Mouse (Mus musculus) frontal cortex, postnatal 14 days (tissue): ENCODE results near the gene Prr19.

Source experiments
- DNase-seq, 2 experiments: peaks; one replicate each; pipeline ENCODE4 v3.0.0; 2022; ENCODE audit warnings: low spot score in 2 of 2

Prr19 gene

DNA sequence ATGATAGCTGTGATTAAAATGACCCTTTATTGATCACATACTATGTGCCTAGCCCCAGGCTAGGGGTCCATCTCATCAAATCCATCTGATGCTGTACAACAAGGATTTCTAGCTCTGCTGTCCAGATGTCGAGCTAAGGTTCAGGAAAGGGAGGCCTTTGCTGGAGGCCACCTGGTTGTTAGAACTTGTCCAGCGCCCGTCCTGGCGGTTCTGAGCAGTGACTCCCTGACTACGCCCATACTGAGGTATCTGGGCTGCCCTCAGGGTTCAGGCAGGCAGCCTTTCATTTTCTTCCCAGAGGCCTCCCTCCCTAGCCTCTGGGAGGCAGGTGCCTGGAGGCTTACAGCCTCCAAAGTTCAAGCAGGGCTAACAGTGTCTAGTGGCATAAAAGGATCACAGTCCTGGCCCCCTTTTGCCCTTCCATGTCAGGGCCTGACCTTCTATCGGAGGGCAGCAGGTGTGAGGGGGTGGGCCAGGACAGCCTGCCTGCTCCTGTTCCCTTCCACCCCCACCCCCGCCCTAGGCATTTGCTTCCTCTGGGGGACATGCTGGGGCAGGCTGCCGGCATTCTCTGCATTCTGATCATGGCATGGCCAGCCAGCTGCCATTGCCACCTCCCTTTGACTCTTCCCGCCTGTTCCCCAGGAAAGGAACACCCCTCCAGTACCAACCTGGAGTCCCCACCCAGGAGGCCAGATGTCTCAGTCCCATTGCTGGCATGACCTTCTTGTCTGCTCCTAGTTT, 25.5 kb upstream of the Prr19 start:
- DNase-seq = no peak

DNA sequence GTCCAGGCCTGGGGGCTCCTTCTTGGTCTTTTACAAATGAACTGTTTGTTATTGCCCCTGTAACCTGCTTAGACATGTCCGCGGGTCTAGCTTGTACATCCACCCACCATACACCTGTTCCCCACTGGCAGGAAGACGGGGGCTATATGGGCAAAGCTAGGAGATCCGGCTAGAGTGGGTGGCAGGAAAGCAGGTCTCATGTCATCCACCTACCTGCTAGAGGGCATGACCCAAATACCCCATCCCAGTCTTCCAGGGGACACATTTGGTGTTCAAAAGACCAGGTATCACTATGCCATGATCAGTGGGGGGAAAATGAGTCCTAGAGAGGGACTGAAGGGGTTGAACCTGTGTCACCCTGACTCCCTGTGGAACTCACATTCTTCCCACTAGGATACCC, 23.8 kb upstream of the Prr19 start:
- no peak for DNase-seq

DNA sequence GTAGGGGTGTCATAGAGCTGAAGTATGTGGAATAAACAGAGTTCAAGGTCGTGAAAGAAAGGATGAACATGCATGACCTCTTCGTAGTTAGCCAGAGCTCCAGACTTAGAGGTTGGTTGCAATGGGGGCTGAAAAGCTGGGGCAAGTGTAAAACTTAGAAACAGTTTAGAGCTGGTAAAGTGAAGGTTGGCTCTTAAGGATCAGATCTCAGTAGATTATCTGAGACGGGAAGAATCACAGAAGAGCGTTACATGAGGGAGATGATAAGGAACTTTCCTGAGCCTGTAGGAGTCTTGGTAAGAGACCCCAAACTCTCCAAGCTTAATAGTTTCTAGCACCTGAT, 23.2 kb upstream of the Prr19 start:
- no peak for DNase-seq

DNA sequence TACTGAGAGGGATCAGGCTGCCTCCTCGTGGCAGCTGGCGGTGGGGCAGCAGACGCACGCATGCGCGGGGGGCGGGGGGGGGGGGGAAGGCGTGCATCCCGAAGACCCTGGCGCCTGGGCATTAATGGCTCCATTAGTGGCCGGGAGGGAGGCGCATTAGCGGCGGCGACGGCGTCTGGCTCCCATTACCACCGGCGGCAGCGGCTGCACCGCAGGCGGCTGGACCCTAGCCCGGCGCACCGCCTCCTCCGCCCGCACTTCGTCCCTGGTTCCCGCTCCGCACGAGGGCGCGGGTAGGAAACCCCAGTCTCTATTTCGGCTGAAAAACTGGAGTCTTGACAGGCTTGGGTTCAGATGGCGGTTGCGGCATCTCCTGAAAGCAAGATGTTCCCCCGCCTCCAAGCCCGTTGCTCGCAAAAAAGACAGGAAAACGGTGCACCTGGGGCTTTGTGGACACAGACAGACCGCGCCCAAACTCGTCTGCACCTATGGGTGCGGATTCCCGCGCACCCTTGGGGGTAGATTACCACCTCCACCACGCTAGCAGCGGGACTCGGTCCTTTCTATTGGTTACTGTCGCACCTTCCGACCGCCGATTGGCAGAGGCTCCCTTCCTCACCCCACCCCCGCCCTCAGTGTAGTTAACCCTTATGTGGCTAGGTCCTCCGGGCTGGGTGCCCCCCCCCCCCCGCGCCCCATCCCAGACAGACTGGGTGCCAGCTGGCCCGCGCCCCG, 22.7 kb upstream of the Prr19 start:
- DNase-seq = peak; percentile 80 to 87

DNA sequence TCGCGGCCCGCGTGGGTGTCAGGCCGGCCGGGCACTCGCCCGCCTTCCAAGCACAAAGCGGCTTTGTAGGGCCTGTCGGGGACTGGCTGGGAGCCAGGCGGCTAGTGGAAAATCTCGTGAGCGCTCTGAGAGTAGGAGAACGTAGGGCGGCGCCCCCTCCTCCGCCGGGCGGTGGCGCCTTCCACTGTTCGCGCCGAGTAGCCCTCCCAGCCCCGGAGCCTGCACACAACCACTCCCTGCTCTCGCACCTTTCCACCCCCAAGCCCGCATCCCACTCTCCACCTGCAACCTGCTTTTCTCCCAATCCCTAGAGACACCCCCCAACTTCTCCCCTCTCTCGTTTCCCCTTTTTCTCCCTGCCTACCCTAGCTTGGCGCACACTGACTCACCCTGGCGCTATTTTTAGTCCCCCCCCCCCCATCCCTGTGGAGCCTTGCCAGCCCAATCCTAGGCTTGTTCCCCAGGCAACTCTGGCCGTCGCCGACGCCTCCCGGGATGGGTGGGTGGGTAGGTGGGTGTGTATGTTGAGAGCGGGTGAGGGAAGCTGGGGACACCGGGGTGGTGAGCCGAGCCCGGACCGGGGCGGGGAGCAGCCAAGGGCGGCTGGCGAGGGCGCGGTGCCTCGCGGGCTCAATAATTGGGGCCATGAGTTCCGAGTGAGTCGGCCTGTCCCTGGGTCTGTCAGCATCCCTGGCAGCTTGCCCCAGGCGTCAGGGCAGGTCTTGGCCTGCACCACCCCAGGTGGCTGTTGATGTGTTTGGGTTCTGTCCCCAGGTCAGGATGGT, 21.9 kb upstream of the Prr19 start:
- peak; percentile 85 to 90 for DNase-seq

DNA sequence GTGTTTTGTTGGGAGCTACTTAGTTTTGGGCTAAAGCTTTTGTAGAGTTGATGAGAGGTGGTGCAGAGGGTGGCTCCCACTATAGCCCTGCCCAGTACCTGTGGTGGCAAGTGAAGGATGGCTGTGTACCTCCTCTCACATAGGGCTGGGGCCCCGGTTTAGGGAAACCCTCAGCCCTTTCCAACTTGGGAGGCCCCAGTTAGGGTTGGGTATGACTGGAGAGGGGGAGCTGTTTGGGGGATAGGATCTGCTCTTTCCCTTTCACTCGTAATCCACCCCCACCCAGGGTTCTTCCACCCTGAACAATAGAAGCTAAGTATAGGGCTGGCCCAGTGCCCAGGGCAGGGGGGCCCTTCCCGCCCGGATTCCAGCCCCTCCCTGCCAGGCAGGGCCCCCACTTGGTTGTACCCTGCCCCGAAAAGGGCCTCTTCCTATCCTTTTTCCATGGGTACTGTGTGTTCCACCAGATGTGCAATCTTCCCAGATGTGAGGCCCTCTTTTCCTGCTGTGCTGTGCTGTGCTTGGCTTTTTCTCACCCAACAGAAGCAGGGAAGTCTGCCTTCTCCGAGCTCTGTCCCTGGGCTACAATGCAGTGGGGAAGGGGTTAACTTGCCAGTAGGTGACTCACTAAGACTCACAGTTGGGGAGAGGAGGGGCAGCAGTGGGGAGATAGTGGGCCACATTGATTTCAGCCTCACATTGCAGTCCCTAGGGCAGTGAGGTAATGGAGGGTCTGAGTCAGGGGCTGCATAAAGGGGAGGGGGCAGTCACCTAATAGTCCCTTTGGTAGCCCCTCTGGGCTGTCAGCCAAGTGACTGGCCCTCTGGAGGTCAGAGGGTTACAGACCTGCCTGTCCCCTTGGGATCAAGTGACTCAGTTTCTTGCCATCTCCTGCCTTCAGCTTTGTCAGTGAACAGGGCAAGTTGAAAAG, 21.1 kb upstream of the Prr19 start:
- DNase-seq = peak; percentile 35 to 65

DNA sequence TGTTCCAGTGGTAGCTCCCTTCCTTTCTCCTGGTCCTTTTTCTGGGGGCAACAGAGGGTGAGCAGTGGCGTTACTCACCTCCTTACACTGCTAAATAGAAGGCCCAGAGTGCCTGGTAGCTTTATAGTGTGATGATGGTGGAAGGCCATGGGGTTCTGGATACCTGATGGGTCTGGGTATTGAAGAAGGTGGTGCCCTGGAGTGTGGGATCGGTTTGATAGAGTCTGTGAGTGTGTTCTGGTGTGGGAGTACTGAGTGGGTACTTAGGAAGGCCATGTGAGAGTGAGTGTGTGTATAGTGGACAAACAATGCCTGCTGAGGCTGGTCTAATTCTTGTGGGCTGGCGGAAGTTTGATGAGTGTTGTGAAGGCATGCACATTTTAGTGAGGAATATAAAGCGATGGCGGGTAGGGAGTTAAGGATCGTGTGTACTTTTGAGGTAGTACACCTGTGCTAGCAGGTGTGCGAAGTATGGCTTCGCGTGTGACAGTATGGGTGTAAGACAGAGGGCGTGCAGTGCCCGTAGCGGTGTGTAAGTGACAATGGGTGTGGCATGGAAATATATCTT, 20.0 kb upstream of the Prr19 start:
- no peak for DNase-seq

DNA sequence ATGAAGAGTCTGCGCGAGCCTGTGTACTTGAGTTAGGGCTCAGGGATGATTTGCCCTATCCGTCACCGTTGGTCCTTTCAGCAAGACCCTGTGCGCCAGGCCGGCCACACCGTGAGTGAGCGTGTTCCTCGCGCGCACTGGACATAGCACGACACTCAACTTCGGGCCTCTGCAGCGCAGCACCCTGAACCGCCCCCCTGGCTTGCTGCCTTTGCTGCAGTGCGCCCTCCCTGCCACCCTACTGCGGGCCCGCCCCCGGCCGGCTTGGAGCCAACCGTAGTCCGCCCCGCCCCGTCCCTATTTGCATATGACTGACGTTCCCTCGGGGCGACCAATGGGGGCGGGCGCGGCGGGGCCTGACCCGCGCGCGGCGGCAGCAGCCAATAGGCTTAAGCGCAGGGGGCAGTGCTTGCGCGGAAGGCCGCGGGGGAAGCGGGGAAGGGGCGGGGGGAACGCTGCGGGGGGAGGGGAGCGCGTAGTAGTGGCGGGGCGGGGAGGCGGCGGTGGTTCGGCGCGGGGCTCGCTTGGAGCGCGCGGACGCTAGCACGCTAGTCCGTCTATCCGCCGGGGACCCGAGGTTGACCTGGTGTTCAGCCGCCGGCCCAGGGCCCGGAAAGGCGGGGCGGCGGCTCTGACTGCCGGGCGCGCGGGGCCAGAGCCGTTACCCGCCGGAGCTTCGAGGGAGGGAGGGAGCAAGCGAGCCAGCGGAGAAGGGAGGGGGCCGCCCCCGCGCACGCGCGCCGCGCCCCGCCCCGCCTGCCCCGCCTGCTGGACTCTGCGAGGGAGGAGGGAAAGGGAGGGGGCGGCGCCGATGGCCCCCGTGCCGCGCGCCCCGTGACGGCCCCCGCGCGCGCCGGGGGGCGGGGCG, 19.2 kb upstream of the Prr19 start:
- DNase-seq = peak; percentile 94 to 95

DNA sequence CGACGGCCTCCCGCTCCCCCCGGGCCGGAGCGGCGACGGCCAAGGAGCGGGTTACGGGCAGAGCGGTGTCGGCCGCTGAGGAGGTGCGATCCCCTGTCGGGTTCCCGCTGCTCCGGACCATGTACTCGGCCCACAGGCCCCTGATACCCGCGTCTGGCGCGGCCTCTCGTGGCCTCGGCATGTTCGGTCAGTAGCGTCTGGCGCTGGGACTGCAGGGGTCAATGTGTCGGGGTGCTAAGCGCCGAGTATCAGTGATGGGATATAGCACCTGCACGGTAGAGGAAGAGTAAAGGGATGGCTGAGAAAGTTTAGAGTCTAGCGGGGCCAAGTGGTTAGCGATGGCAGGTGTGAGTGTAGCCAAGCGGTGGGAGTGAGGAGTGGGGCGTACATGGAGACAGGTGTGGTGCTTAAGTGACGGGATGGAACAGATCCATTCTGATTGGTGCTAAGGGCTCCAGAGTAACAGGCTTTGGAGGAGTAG, 18.4 kb upstream of the Prr19 start:
- DNase-seq = no peak

DNA sequence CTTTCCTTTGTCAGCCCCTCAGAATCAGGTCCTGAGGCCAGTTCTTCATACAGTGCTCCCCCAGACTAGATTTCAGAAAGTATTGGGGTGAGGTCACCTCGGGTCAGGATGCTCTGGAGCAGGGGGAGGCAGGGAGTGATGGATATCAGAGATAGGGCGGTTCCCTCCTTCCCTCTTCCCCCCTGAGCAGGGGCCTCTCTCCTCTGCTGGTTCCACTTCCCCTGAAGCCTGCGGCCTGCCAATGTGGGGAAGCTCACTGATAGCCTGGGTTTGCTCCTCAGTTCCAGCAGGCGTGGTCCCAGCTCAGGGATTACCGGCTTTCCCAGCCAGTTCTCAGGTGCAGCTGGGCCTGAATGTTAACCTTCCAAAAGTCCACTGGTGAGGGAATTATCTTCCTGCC, 17.6 kb upstream of the Prr19 start:
- DNase-seq = no peak

DNA sequence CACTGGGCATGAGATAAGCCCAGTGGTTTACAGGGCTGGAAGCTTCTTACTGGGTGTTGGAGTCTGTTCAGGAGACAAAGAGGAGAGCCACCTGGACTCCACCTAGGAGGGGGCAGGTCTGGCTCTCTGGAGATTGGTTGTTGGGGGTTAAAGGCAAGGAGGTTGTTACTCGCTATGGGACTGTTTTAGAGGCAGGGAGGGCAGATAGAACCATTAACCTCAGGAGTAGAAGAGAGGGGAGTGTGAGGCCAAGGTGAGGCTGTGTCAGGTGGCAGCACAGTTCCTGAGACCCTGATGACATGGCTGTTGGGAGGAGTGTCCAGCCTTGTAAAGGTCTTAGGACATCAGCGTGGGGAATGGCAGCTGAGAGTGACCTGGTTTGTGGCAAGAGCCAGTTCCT, 17.0 kb upstream of the Prr19 start:
- no peak for DNase-seq

DNA sequence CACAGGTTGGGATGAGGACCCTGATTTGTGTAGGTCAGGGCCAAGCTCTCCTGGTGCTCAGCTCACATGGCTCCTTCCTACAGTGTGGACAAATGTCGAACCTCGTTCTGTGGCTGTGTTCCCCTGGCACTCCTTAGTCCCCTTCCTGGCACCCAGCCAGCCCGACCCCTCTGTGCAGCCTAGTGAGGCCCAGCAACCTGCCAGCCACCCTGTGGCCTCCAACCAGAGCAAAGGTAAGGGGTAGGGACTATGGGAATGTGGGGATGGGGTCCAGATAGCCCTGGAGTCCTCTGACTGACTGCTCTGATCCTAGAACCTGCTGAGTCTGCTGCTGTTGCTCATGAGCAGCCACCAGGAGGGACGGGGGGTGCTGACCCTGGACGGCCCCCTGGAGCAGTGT, 16.4 kb upstream of the Prr19 start:
- no peak for DNase-seq

DNA sequence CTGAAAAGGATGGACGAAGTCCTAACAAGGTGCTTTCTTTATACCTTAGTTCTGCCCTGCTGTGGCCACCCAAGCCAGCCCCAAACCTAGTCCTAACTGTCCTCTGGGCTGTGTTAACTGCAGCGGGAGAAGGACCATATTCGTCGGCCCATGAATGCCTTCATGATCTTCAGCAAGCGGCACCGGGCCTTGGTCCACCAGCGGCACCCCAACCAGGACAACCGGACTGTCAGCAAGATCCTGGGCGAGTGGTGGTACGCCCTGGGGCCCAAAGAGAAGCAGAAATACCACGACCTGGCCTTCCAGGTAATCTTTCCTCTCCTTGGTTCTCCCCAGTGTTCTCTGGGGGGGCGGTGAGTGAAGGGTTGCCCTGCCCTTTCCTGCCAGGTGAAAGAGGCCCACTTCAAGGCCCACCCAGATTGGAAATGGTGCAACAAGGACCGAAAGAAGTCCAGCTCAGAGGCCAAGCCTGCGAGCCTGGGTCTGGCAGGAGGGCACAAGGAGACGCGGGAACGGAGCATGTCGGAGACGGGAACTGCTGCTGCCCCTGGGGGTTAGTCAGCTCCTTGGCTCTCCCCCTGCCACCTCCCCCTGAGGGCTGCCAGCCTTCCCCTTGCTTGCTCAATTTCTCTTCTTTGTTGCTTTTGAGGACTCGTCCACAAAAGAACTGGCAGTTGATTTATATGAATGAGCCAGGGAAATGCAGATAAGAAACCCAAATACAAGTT, 15.5 kb upstream of the Prr19 start:
- no peak for DNase-seq

DNA sequence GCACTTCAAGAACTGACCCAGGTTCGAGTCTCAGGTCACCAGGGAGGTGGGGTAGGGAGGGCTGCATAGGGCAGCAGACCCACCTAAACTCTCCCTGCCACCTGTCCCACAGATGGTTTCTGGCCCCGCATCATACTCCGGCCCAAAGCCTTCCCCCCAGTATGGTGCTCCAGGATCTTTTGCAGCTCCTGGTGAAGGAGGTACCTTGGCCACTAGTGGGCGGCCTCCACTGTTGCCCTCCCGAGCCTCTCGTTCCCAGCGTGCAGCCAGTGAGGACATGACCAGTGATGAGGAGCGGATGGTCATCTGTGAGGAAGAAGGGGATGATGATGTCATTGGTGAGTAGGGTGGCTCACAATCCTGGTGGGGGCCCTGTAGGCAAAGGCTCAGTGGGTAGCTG, 14.2 kb upstream of the Prr19 start:
- DNase-seq = no peak

DNA sequence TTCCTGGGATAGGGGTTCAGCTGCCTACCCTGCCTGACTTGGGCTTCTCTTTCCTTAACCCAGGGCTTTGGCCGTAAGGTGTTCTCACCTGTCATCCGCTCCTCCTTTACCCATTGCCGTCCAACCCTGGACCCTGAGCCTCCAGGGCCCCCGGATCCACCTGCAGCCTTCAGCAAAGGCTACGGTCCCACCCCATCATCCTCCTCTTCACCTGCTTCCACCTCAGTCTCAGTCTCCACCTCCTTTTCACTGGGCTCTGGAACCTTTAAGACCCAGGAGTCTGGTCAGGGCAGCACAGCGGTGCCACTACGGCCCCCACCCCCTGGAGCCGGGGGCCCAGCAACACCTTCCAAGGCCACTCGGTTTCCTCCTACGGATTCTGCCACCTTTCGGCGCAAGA, 13.2 kb upstream of the Prr19 start:
- no peak for DNase-seq

DNA sequence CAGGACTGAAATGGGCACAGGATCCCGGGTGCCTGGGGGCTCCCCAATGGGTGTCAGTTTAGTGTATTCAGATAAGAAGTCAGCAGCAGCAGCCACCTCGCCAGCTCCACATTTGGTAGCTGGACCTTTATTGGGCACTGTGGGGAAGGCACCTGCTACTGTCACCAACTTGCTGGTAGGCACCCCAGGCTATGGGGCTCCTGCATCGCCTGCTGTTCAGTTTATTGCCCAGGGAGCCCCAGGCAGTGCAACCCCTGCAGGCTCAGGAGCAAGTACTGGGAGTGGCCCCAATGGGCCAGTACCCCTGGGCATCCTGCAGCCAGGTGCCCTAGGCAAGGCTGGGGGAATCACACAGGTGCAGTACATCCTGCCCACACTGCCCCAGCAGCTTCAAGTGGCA, 12.5 kb upstream of the Prr19 start:
- DNase-seq = no peak

DNA sequence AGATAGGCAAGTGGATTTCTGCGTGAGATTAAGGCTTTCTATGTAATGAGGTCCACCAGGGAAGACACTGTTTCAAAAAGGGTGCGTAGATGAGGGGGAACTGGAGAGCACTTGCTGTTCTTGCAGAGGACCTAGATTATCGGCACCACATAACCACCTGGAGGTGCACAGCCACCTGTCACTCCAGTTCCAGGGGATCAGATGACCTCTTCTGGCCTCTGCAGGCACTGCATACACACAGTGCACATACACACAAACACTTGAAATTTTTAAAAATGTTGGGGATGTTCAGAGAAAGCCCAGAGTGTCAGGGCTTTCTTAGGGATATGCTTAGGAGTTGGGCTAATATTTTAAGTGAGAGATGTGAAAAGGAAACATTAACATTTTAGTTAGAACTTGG, 11.3 kb upstream of the Prr19 start:
- no peak for DNase-seq

DNA sequence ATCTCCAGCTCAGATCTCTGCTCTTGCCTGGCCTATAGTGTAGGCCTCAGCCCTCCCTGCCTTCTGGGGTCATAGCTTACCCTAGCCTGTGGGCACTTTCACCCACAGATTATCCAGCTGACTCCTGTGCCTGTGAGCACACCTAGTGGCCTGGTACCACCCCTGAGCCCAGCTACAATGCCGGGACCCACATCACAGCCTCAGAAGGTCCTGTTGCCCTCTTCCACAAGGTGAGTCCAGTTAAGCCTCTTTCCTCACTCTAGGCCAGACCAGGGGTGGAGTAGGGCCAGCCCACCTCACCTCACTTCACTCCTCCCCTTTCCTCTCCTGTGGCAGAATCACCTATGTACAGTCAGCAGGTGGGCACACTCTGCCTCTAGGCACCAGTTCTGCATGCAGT, 10.7 kb upstream of the Prr19 start:
- DNase-seq = no peak

DNA sequence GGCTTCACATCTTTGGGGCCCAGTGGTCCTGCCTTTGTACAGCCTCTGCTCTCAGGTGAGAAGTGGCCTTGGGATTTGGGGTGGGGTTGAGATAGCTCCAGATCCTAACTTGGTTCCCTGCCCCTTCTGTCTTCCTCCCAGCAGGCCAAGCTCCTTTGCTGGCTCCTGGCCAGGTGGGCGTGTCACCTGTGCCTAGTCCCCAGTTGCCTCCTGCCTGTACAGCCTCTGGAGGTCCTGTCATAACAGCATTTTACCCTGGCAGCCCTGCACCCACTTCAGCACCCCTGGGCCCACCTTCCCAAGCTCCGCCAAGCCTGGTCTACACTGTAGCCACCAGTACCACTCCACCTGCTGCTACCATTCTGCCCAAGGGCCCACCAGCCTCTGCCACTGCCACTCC, 10.3 kb upstream of the Prr19 start:
- DNase-seq = no peak

DNA sequence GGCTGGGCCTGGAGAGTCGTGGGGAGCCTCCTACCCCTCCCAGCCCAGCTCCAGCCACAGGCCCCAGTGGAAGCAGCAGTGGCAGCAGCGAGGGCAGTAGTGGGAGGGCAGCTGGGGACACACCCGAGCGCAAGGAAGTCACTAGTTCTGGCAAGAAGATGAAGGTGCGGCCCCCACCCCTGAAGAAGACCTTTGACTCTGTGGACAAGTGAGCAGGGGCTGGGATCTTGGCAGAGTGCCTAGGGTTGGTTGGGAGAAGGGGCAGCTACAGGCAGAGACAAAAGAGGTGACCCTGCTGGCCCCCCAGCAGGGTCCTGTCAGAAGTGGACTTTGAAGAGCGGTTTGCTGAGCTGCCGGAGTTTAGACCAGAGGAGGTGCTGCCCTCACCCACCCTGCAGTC, 9.1 kb upstream of the Prr19 start:
- DNase-seq = no peak
